Mouse (Mus musculus) heart, postnatal 25 days (tissue): ENCODE data around the gene Ptpre. TPM values are rescaled to one million over a fixed set of nuclear protein-coding genes. Genes with fewer than 3 reads are reported as not detected.

Experiments
- DNase-seq: peaks from one replicate; pipeline ENCODE4 v3.0.0; 2022; ENCODE audit warnings: low spot score
- intact Hi-C: fragments of 180-260 bp; cut with DNase I; formaldehyde crosslinking; loops from one replicate; pipeline ENCODE4 v1.15.1; 2025
- total RNA-seq, 2 experiments: library from RNA; stranded (reverse); gene quantifications; 2 replicates each; pipeline ENCODE4 v1.2.3; 2021

Ptpre gene
- total RNA-seq, 2 experiments from 2014 or later, result 3.3 to 3.5 TPM

DNA sequence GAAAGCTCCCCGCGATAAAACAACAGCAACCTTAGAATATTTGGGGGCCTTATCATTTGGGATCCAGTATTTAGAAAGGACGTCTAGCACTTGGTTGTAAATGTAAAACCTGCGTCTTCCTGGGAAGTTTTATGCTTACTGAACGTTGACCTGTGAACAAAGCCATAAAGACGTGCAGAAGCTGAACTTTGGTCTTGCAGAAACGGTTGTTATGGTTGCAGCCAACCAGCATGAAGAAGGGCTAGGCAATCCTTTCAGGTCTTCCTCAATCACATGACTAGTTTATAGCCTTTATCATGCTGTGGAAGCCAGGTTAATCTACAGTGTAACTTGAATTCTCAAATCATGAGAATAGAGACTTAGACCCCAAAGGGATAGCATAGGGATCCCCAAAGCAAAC lies 8.8 kb upstream of the Ptpre start, which contains the start of gene Clrn3:
TSS of gene Clrn3 (minus strand) at position 140 of the 400 bp plus-strand sequence.
- no peak for DNase-seq
- intact Hi-C loops, result no loop called here

DNA sequence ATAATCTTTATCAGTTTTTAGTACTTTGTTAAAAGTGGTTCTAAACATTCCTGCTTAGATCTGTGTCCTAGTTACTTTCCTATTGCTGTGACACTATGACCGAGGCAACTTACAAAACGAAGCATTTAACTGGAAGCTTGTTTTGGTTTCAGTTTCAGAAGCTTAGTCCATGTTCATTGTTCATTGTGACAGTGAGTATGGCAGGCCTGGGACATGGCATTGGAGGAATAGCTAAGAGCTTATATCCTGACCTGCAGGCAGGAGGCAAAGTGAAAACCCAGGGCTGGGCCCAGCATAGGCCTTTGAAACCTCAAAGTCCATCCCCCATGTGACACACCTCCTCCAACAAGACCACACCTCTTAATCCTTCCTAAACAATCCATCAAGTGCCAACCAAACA lies 8.2 kb upstream of the Ptpre start:
- no peak for DNase-seq
- intact Hi-C loops, result no loop called here

DNA sequence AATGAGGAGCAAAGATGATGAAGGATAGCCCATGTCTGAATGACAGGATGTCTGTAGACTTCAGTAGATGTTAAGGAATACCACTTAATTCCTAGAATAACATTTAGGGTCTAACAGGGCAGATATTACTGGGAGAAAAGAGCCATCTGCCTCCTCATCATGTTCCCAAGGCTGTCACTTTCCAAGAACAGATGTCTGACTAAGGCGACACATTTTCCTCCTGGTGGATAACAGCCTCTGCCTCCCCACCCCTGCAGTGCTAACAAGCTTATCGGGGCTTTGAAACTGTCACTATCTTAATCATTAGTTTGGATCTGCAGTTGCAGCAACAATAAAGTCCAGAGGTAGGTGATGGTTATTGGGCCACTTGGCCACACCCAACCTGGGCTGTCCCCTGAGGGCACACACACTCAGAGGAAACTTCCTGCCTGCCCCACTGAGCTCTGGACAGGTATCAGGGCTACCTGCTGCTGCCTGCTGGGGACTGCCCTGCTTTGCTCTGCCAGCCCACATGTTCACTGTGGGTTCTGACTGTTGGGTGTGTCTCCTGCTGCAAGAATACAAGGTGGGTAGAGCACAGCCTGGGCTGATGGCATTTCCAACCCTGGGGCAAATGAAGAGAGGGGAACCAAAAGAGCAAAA lies 2.6 kb upstream of the Ptpre start:
- intact Hi-C loops, result loop anchor here (5.0 kb wide), 1 partner anchor 203 kb away; no protein-coding TSS in a partner anchor
- no peak for DNase-seq

DNA sequence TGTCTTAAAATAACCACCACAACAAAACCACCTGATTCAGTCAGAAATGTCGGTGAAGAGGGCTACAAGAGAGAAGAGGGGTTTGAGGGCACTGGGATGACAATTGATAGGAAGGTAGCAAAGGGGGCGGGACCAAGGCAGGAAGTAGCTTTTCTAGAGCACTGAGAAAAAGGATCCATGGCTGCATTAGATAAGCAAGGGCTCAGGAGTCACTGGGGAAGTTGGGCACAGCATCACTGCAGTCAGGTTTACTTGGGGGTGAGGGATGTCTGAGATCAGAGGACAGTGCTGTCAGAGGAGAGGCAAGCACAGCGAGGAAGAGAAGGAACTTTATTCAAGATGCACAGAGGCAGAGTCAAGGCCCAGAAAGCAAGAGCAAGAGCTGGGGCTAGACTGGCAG lies 1.4 kb upstream of the Ptpre start:
- intact Hi-C loops, result loop anchor here (5.0 kb wide), 1 partner anchor 201 kb away; no protein-coding TSS in a partner anchor

DNA sequence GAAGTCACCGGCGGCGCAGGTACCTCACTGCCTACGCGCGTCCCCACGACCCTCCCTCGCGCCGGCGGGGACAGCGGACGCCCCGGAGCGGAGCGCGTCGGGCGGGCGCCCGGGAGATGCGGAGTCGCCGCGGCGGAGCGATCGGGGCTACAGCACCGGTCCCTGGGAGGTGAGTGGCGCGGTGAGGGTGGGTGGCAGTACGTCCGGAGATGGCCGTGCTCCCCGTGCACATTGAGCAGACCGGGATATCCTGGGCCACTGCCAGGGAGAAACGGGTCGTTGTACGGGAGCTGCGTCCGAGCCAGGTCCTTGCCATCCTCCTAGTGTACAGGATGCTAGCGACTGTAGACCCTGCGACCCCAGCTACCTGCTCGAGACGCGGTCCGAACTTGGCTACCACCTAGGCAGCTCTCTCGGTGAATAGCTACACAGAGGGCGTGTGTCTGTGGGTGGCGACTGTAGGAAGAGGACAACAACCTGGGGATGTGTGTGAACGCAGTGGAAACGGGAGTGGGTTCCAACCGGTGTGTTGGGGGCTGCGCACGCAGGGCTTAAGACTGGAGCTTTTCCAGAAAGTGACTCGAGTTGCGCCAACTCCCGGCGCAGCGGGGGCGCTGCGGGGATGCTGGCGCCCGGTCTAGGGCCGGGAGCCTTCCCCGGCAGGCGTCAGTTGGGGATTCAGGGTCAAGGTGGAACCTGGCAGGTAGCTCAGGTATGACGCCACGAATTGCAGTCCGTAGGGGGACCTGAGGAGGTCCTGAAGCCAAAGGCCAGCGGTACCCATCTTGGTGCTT lies 864 bp downstream of the Ptpre start:
- DNase-seq, result peak; percentile 5
- intact Hi-C loops, result loop anchor here (1.0 to 5.0 kb wide), 2 partner anchors 94 to 199 kb away; no protein-coding TSS in a partner anchor

More for the DNA sequence above, 1.4 kb upstream of the Ptpre start:
- DNase-seq, result no peak

DNA sequence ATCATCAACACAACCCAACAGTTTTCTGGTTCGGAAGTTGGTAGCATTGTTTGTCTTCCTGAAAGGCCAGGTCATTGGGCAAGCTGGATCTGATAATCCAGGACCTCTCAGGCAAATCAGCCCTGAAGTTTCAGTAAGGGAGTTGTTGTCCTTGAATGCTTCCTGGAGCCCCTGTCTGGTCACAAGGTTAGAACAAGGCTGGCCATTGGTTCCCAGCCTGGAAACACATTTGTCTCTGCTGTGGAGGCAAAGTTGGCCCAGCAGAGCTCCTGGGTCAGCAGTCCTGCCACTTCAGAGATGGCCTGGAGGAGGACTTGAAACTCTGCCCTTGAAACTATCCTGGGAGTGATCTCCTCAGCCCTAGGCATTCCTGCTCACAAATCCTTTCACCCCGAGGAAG lies 2.1 kb downstream of the Ptpre start:
- no peak for DNase-seq

DNA sequence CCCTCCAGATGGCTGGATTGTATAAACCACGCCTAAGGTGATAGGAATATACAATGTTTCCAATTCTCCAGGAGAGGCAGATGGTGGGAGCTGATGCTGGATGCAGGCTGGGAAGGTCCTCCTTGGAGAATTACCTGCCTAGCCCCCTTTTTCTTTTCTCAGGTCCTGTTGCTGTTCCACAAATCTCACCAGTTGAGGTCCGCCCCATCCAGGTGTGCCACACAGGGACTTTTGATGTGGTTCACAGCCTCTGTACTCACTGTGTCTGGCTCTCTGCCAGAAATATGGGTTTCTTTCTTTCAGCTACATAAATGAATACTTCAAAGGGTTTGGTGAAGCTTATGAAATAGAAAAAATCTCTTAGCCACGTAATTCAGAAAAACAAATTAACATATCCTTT lies 5.0 kb downstream of the Ptpre start:
- no peak for DNase-seq
- intact Hi-C loops, result no loop called here

More for the DNA sequence above, 2.1 kb downstream of the Ptpre start:
- intact Hi-C loops, result loop anchor here (5.0 kb wide), 1 partner anchor 198 kb away; no protein-coding TSS in a partner anchor

DNA sequence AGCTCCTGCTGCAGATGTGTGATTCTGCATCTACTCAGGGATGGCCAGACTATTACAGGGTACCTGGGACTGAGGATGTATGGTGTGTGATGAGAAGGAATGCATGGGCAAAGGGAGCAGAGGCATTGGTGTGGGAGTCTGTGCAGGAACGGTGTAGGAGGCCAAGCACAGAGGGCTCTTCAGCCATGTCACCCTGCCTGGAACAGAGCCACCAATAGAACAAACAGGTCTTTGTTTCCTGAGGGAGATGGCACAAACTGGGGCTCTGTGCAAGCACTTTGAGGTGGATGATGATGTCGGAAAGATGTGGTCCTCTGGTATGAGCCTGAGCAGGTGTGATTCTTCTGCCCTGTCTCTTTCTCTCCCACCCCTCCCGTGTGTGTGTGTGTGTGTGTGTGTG lies 5.8 kb downstream of the Ptpre start:
- no peak for DNase-seq
- intact Hi-C loops, result no loop called here

DNA sequence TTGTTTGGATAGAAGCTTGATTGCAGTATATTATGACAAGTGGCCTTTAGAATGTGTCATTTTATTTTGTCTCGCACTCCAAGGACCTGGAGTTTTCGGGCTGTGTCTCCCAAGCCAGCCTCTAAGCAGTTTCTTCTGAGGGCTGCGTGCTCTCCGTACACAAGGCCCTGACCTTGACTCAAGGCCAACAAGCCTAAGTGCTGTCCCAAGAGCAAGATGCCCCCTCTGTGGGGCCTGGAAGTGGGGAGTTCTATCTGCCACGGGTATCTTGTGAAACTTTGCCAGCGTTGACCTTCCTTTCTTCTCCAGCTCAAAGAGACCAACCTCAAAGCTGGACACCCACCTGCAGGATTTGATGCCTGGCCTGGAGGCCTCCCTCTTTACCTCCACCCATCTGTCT lies 7.0 kb downstream of the Ptpre start:
- no peak for DNase-seq
- intact Hi-C loops, result no loop called here

DNA sequence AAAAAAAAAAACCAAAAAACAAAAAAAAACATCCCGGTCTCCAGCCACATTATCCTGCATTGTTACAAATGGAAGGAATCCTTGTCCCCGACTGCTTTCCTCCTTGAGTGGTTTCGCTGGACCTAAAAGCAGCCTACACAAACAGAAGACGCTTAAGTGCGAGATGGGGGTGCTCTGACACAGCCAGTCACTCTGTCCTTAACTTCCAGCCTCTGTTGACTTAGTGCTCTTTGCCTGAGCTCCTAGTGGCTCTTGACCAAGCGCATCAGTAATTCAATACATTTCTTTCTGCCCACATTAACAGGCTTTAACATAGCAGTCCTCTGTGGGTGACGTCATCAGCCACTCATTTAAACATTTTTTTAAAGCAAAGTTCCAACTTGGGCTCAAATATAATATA lies 8.7 kb downstream of the Ptpre start:
- intact Hi-C loops, result no loop called here
- DNase-seq, result no peak

DNA sequence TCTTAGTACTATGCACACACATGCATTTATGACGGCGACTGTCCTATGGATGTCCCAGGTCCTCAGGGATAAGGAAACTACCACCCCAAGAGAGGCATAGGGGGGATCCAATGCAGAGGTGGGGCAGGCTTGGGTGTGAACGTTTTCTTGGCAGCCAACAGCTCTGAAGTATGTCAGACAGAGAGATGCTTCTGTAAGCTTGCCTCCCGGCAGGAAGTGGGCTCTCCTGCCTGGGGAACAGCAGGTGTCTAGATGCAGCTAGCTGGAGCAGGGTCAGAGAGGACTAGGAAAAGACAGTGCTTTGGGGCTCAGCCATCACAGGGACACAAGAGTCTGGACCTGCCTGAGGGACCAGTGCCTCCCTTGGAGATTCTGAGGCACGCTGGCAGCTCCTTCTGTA lies 9.2 kb downstream of the Ptpre start:
- no peak for DNase-seq
- intact Hi-C loops, result no loop called here

DNA sequence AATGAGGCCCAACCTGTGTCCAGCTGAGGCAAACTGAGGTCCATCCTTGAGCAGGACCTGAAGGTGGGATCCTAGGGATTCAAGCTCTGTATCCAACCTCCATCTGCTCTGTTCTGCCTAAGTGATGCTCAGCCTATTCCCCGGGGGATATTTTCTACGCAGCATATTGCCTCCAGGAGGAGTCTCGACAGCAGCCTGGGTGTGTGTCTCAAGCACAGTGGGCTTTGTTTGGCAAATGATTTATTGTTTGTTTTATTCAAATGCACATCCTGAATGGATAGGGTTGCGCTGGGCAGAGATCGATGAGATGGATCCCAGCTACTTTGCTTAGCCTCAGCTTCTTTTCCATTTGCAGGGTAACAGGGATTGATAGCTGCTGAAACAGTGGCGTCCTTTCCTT lies 11.2 kb downstream of the Ptpre start:
- intact Hi-C loops, result no loop called here
- DNase-seq, result no peak

DNA sequence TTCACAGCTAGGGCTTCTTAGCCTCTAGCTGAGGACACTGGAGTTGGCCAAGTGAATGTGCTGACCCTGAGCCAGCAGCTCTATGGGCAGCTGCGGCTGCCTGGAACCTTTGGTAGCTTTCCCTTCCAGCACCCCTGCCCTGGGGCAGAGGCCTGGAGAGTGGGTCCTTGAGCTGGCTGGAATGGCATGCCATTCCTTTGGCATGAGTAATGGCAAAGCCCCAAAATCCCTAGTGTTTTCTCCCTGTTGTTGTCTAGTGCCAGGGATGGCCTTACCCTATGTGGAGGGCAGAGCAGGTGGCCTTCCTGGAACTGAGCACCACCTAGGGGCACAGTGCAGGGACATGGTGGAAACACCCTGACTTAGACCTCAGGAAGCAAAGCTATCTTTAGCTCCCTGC lies 14.3 kb downstream of the Ptpre start:
- peak; percentile 28 for DNase-seq
- intact Hi-C loops, result no loop called here

DNA sequence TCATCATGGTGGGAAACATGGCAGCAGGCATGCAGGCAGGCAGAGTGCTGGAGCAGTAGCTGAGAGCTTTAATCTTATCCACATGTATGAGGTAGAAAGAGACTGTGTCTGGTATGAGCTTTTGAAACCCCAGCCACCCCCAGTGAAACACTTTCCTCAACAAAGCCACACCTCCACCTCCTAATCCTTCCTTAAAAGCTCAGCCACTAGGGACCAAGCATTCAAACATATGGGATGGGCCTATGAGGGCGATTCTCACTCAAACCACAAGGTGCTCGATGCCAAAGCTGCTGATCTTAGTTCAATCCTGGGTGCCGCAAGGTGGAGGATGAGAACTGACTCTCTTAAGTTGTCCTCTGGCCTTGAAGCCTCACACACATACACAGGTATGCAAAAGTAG lies 16.3 kb downstream of the Ptpre start:
- intact Hi-C loops, result no loop called here
- DNase-seq, result no peak

DNA sequence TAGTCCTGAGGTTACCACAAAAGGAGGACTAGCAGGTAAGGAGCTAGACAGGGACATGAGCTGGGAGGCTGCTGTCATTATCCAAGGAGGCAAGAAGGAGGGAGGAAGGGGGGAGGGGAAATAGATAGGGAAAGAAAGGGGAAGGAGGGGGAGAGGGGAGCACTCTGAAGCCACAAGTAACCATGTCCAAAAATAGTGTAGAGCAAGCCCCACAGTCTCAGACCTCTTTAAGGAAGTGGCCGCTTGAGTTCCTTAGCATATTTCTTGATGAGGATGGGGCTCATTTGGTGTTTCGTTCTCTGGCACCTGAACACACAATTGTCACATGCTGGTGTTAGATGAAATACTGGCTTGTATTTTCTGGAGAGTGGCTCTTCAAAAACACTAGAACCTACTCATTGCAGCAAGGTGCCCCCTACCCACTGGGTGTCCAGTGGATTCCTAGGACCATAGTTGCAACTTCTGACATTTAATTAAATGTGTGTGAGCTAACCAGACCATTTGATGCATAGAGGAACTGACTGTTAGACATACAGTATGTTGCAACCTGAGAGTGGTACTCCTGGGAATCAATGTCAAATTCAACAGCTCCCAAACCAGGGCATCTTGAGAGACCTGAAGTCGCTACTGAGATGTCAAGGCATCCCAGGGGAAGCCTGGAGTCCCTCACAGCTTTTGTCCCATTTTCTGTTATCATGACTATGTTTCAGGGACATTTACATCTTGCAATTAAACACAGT lies 19.6 kb downstream of the Ptpre start:
- intact Hi-C loops, result no loop called here
- DNase-seq, result no peak

DNA sequence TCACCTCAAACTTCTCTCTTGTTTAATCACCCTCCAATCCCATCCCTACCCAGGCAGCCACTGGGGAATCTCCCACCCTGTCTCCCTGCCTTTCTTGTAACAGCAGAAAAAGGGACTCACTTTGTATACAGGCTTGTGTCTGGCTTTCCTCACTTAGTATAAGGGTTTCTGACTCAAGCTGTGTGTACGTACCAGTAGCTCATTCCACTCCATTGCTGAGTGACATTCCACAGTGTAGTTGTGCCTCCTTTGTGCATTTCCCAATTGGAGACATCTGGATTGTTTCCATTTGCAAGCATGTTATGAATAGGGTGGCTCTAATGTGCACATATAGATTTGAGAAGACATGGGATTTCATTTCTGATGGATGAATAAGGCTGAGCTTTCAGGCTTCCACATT lies 23.0 kb downstream of the Ptpre start:
- no peak for DNase-seq
- intact Hi-C loops, result no loop called here

DNA sequence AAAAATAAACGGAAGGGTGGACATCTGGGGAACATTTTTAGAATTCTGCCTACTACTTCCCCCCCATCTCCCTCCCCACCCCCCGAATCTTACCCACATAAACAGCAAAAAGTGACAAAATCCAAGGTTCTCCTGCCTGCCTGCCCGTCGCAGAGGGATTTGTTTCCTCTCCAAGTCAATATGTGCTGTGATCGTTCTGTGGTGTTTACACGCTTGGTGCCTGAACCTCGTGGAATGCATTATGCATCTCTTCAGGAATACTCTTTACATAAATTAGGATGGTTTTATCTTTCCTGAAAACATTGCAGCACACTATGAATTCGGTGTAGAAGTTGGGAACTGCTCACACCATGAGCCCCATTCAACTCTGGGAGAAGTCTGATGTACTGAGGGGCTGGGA lies 26.7 kb downstream of the Ptpre start:
- intact Hi-C loops, result no loop called here
- DNase-seq, result no peak

DNA sequence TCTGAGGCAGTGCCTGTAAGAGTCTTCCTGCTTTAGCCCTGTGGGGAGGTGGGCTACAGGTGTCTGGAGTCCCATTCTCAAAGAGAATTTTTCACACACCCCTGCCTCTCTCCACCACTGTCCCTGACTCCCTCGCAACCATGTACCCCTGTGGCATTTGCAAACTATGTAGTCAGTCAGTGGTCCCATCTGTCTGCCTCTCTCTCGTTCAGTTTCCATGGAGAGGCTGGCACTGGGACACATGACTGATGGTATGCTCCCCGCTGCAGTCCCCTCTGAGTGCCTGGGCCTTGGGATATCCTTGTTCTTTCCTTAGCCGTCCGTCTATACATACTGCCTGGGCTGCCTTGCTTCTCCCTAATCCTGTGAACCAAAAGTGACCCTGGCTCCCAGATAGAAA lies 28.7 kb downstream of the Ptpre start:
- intact Hi-C loops, result no loop called here
- no peak for DNase-seq

DNA sequence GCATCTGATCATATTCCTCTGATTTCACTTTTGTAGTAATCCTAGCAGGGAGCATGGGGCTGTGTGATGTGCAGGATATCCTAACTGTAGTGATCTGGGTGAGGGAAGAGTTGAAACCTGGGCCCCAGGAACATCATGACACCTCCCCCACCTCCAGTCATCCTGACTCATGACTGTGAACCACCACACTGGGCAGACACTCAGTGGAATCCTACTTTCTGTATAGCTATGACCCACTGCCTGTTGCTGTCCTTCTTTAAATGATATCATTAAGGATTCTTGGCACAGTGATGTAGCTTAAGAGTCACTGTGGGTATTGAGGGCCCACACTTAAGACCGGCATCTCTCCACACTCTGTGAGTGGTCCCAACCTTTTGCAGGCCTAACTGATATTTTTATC lies 30.3 kb downstream of the Ptpre start:
- no peak for DNase-seq
- intact Hi-C loops, result no loop called here

DNA sequence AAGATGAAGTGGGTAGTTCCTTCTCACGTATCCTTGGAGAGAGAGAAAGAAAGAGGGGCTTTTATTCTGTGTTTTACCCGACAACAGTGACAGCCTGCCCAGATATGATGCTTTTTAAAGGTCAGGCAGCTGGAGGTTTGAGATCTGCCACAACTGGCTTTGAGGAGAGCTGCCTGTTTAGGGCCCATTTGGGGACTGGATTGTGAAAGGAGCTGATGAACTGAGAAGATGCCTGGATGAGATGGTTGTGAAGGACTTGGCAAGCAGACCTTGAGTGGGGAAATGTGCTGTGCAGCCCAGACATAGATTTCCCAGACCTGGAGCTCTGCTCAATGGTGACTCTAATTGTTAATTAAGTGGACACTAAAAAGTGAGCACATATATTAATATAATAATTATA lies 31.3 kb downstream of the Ptpre start:
- intact Hi-C loops, result no loop called here
- DNase-seq, result no peak

DNA sequence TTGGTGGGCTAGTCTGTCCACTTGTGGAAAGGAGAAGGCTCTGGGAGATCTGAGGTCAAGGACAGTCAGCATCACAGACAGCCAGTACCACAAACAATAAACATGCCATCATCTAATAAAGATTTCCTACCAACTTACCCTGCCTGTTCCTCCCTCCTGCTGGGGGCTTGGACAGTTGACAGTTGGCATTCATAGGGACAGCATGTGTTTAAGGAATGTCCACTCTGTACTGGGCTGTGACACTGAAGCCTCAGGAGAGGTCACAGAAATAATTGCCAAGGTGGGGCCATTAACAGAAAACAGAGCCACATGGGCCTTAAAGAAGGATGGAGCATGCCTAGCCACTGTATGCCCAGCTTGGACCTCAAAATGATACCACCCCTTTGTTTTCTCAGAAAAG lies 34.1 kb downstream of the Ptpre start:
- DNase-seq, result no peak
- intact Hi-C loops, result no loop called here
